Mouse (Mus musculus) olfactory bulb, adult 2 months (tissue): ENCODE measurements around the gene Gpr35. TPM values are rescaled to one million over a fixed set of nuclear protein-coding genes. Genes with fewer than 3 reads are reported as not detected.

ENCODE experiments used
- H3K27ac ChIP-seq: fragments of 200-500 bp; 2 replicates; pipeline ENCODE4 v1.5.1; 2012; ENCODE audit warnings: low read depth, low read length; ENCODE audit not compliant: insufficient read depth
- H3K4me1 ChIP-seq: fragments of 200-500 bp; 2 replicates; pipeline ENCODE4 v1.6.1; 2012; ENCODE audit warnings: low read length; ENCODE audit not compliant: control insufficient read depth, insufficient read depth
- H3K4me3 ChIP-seq: fragments of 200-500 bp; 2 replicates; pipeline ENCODE4 v1.5.1; 2012; ENCODE audit warnings: mild to moderate bottlenecking, low read depth, low read length, moderate library complexity; ENCODE audit not compliant: insufficient read depth
- CTCF ChIP-seq: fragments of 200-500 bp; IDR thresholded peaks from 2 replicates; pipeline ENCODE4 v1.5.1; 2012; ENCODE audit warnings: low read depth, mild to moderate bottlenecking, low read length, moderate library complexity; ENCODE audit not compliant: insufficient read depth
- POLR2A ChIP-seq: fragments of 200-500 bp; IDR thresholded peaks from 2 replicates; pipeline ENCODE4 v1.6.1; 2012; ENCODE audit warnings: mild to moderate bottlenecking, low read depth, low read length, moderate library complexity; ENCODE audit not compliant: insufficient read depth
- WGBS: fragments of 180-500 bp; shearing (Covaris S2); methylation state at CpG from one replicate; pipeline ENCODE4 v1.1.7; 2018; 5-methylcytosine and 5-hydroxymethylcytosine counted together
- polyA plus RNA-seq: library from polyadenylated mRNA; stranded (reverse); fragments of >200 nt; gene quantifications from 2 replicates; pipeline ENCODE4 v1.2.4, GENCODE M21; 2012; ENCODE audit warnings: low replicate concordance; ENCODE audit not compliant: missing spikeins, insufficient read depth, insufficient read length

Gene Gpr35
- polyA plus RNA-seq, 1 experiment, result not detected

- H3K4me3 ChIP-seq, result no peak overlapping the region
- 87% methylated on average over 4 of the region's 4 CpGs for WGBS
- no peaks in the 10 kb centered on the region for H3K4me1 ChIP-seq
- H3K27ac ChIP-seq, result no peak overlapping the region
- TF ChIP-seq POLR2A (no peak), CTCF (no peak)
Measured at GRCm38 (mm10) chr1:92921496-92921895, 29.2 kb upstream of the Gpr35 start.

- WGBS, result 3% methylated on average over 1 of the region's 1 CpGs
- no peak for TF ChIP-seq POLR2A
- TF ChIP-seq CTCF, result no peak
Measured at GRCm38 (mm10) chr1:92930171-92930706, 20.4 kb upstream of the Gpr35 start.

GRCm38 (mm10) chr1:92933611-92934010, 17.1 kb upstream of the Gpr35 start:
- peak overlapping the region; percentile 73 for H3K4me3 ChIP-seq
- H3K27ac ChIP-seq, result peak overlapping the region; percentile 98
- TF ChIP-seq CTCF (no peak), POLR2A (no peak)
- WGBS, result 76% methylated on average over 4 of the region's 4 CpGs
- H3K4me1 ChIP-seq, result peaks cover 14% of the 10 kb centered on the region

More at GRCm38 (mm10) chr1:92930171-92930706, 20.4 kb upstream of the Gpr35 start:
- no peak overlapping the region for H3K4me3 ChIP-seq
- H3K4me1 ChIP-seq, result peaks cover 2% of the 10 kb centered on the region; the same call in 1 of the 2 replicates
- H3K27ac ChIP-seq, result no peak overlapping the region

- WGBS, result under 1% methylated on average over 45 of the region's 45 CpGs
- Histone ChIP-seq H3K4me1 (peaks cover 14% of the 10 kb centered on the region), H3K27ac (peak within 1 kb of the TSS; percentile 98), H3K4me3 (peak within 1 kb of the TSS; percentile 73)
- TF ChIP-seq POLR2A (peak; percentile 59), CTCF (0 out of 2 replicates have a peak, but pooled peaks have one; percentile 20)
Measured at GRCm38 (mm10) chr1:92934182-92934827, 16.4 kb upstream of the Gpr35 start, which contains the start of gene Capn10. Gene Capn10, plus strand, starts transcription at chr1:92934376.

- TF ChIP-seq CTCF, result no peak
- TF ChIP-seq POLR2A, result no peak
- 2% methylated on average over 10 of the region's 10 CpGs for WGBS
- H3K4me1 ChIP-seq, result peaks cover 14% of the 10 kb centered on the region
- H3K4me3 ChIP-seq, result peak overlapping the region; percentile 73
- 0 out of 2 replicates have a peak overlapping the region, but pooled peaks have one; percentile 34 for H3K27ac ChIP-seq
Measured at GRCm38 (mm10) chr1:92935054-92935962, 15.4 kb upstream of the Gpr35 start.

- TF ChIP-seq CTCF, result no peak
- no peak for TF ChIP-seq POLR2A
- H3K27ac ChIP-seq, result no peak overlapping the region
- H3K4me3 ChIP-seq, result 0 out of 2 replicates have a peak overlapping the region, but pooled peaks have one; percentile 19
- WGBS, result 14% methylated on average over 2 of the region's 2 CpGs
- H3K4me1 ChIP-seq, result peaks cover 14% of the 10 kb centered on the region
Measured at GRCm38 (mm10) chr1:92935977-92936376, 14.7 kb upstream of the Gpr35 start.

GRCm38 (mm10) chr1:92936467-92936866, 14.2 kb upstream of the Gpr35 start:
- Histone ChIP-seq H3K27ac (no peak overlapping the region), H3K4me1 (peaks cover 14% of the 10 kb centered on the region), H3K4me3 (no peak overlapping the region)
- TF ChIP-seq POLR2A, result no peak
- TF ChIP-seq CTCF, result no peak
- 78% methylated on average over 3 of the region's 3 CpGs for WGBS

- no peak overlapping the region for H3K4me3 ChIP-seq
- H3K4me1 ChIP-seq, result peaks cover 14% of the 10 kb centered on the region
- TF ChIP-seq CTCF (no peak), POLR2A (no peak)
- 97% methylated on average over 3 of the region's 3 CpGs for WGBS
- H3K27ac ChIP-seq, result no peak overlapping the region
Measured at GRCm38 (mm10) chr1:92937797-92938196, 12.9 kb upstream of the Gpr35 start.

GRCm38 (mm10) chr1:92939746-92940145, 10.9 kb upstream of the Gpr35 start:
- TF ChIP-seq POLR2A (no peak), CTCF (no peak)
- peaks cover 12% of the 10 kb centered on the region for H3K4me1 ChIP-seq
- no peak overlapping the region for H3K4me3 ChIP-seq
- H3K27ac ChIP-seq, result no peak overlapping the region
- 97% methylated on average over 4 of the region's 4 CpGs for WGBS
